Mouse (Mus musculus): ENCODE results near the gene Emid1.

DNA sequence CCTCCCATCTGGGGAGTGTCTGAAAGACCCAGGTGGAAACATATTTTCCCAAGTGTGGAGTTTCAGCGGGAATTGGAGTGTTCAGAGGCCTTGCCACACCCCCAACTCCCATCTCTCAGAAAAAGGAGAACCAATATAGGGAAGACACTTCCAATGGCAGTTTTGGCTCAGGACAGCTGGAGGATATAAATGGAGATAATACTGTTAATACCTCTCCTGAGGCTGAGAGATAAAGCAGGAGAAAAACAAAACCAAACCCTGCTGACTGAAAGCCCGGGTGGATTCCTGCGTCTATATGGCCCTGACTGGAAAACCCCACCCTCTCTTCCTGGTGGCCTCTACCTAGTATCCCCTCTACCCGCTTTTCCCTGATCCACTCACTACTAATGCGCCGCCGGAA is 49.7 kb downstream of the Emid1 start:
- no peak for TF ChIP-seq CTCF (conservative IDR thresholded peaks at IDR 0.05; ENCODE audit: low read length)
- no peak for TF ChIP-seq NANOG (IDR thresholded peaks at IDR 0.05; ENCODE audit: borderline replicate concordance, low read length)
- TF ChIP-seq POU5F1 (IDR thresholded peaks at IDR 0.05; ENCODE audit: borderline replicate concordance, low read length), result no peak
